Mouse (Mus musculus) thymus, adult 2 months (tissue): Measurements from ENCODE around the gene Cuedc2.

Source experiments
- CTCF ChIP-seq: fragments of 200-500 bp; IDR thresholded peaks from 2 replicates; pipeline ENCODE4 v1.5.1; 2012; ENCODE audit warnings: mild to moderate bottlenecking, control low read depth, low read length, moderate library complexity, borderline replicate concordance; ENCODE audit not compliant: control insufficient read depth, poor library complexity, insufficient read depth; ENCODE audit errors: extremely low read depth
- POLR2A ChIP-seq: fragments of 200-500 bp; IDR thresholded peaks from 2 replicates; pipeline ENCODE4 v1.6.1; 2012; ENCODE audit warnings: mild to moderate bottlenecking, low read length, control low read depth, moderate library complexity; ENCODE audit not compliant: control insufficient read depth, poor library complexity, insufficient read depth; ENCODE audit errors: extremely low read depth

DNA sequence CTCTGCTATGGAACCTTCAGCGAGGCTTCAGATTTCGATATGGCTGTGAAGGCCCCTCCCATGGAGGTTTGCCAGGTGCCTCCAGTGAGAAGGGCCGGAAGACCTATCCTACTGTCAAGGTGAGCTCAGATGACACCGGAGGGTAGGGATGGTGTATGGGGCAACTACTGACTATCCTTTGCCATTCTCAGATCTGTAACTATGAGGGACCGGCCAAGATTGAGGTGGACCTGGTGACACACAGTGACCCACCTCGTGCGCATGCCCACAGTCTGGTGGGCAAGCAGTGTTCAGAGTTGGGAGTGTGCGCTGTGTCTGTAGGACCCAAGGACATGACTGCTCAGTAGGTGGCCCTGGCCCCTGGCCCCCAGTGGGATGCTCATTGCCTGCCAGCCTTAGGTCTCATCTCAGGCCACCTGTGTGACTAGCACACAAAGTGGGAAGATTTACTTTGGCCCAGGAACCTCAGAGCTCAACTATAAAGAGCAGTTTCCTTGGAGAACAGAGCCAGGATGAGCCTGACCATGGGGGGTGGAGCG, 31.7 kb downstream of the Cuedc2 start:
- no peak for TF ChIP-seq CTCF
- no peak for TF ChIP-seq POLR2A
